Mouse (Mus musculus): ENCODE measurements around the gene Ccer2. TPM values are rescaled to one million over a fixed set of nuclear protein-coding genes. Genes with fewer than 3 reads are reported as not detected.
A peak's percentile ranks its signal among the peaks of the same experiment; 100 is the strongest.

Gene Ccer2
- polyA plus RNA-seq, 1 experiment from 2014 or later: 0.58 TPM

- 95% methylated on average over 9 of the region's 9 CpGs for WGBS
- Histone ChIP-seq H3K9me3 (no peaks in the 10 kb centered on the region), H3K9ac (replicated peaks) (no peak overlapping the region), H3K27ac (no peak overlapping the region), H3K27me3 (no peaks in the 10 kb centered on the region; the same call in 1 of the 2 replicates), H3K4me2 (replicated peaks) (no peak overlapping the region), H3K4me1 (replicated peaks) (peaks cover 14% of the 10 kb centered on the region), H3K36me3 (peaks cover 52% of the 10 kb centered on the region), H3K4me3 (replicated peaks) (no peak overlapping the region)
- no peak for ATAC-seq
These were observed 5.9 kb downstream of the Ccer2 start for GRCm38 (mm10) chr7:28761907-28762306.

GRCm38 (mm10) chr7:28765211-28765610 is 9.2 kb downstream of the Ccer2 start:
- Histone ChIP-seq H3K27ac (no peak overlapping the region), H3K4me2 (replicated peaks) (peak overlapping the region; percentile 70), H3K4me3 (replicated peaks) (peak overlapping the region; percentile 75), H3K9ac (replicated peaks) (peak overlapping the region; percentile 73; the same call in 1 of the 2 replicates), H3K27me3 (no peaks in the 10 kb centered on the region), H3K9me3 (no peaks in the 10 kb centered on the region), H3K4me1 (replicated peaks) (peaks cover 36% of the 10 kb centered on the region), H3K36me3 (peaks cover 28% of the 10 kb centered on the region)
- 84% methylated on average over 6 of the region's 6 CpGs for WGBS
- ATAC-seq: no peak

- Histone ChIP-seq H3K4me2 (replicated peaks) (peak within 1 kb of the TSS; percentile 71), H3K27ac (no peak within 1 kb of the TSS; the same call in 1 of the 2 replicates), H3K9ac (replicated peaks) (peak within 1 kb of the TSS; percentile 76), H3K4me1 (replicated peaks) (peaks cover 36% of the 10 kb centered on the region), H3K27me3 (no peaks in the 10 kb centered on the region), H3K9me3 (no peaks in the 10 kb centered on the region), H3K36me3 (peaks cover 17% of the 10 kb centered on the region), H3K4me3 (replicated peaks) (peak within 1 kb of the TSS; percentile 75)
- peak; percentile 98 for ATAC-seq
- WGBS: under 1% methylated on average over 45 of the region's 45 CpGs
These were observed 10.4 kb downstream of the Ccer2 start, which contains the start of gene Sirt2 for GRCm38 (mm10) chr7:28766173-28766879. Sirt2 (plus strand) TSS chr7:28766735.

- Histone ChIP-seq H3K4me1 (replicated peaks) (peaks cover 36% of the 10 kb centered on the region), H3K4me3 (replicated peaks) (peak overlapping the region; percentile 75), H3K4me2 (replicated peaks) (peak overlapping the region; percentile 71), H3K27ac (no peak overlapping the region; the same call in 1 of the 2 replicates), H3K27me3 (no peaks in the 10 kb centered on the region), H3K9ac (replicated peaks) (peak overlapping the region; percentile 76), H3K9me3 (no peaks in the 10 kb centered on the region), H3K36me3 (peaks cover 11% of the 10 kb centered on the region)
- WGBS: 3% methylated on average over 14 of the region's 14 CpGs
- peak; percentile 28 for ATAC-seq
These were observed 10.9 kb downstream of the Ccer2 start for GRCm38 (mm10) chr7:28766910-28767309.

GRCm38 (mm10) chr7:28767462-28767965 is 11.5 kb downstream of the Ccer2 start, which contains the start of gene Nfkbib:
Nfkbib (minus strand) TSS chr7:28767512.
- peak within 1 kb of the TSS; percentile 75 for H3K4me3 ChIP-seq (replicated peaks)
- no peak within 1 kb of the TSS; the same call in 1 of the 2 replicates for H3K27ac ChIP-seq
- H3K27me3 ChIP-seq: no peaks in the 10 kb centered on the region
- peak within 1 kb of the TSS; percentile 76 for H3K9ac ChIP-seq (replicated peaks)
- H3K4me2 ChIP-seq (replicated peaks): peak within 1 kb of the TSS; percentile 71
- no peak for ATAC-seq
- H3K4me1 ChIP-seq (replicated peaks): peaks cover 36% of the 10 kb centered on the region
- H3K36me3 ChIP-seq: peaks cover 12% of the 10 kb centered on the region
- H3K9me3 ChIP-seq: no peaks in the 10 kb centered on the region
- 71% methylated on average over 7 of the region's 7 CpGs for WGBS

GRCm38 (mm10) chr7:28769414-28769958 is 13.5 kb downstream of the Ccer2 start:
- no peak overlapping the region for H3K27ac ChIP-seq
- no peaks in the 10 kb centered on the region for H3K27me3 ChIP-seq
- no peaks in the 10 kb centered on the region for H3K9me3 ChIP-seq
- peaks cover 41% of the 10 kb centered on the region for H3K4me1 ChIP-seq (replicated peaks)
- no peak for ATAC-seq
- no peak overlapping the region for H3K4me3 ChIP-seq (replicated peaks)
- H3K9ac ChIP-seq (replicated peaks): no peak overlapping the region
- peaks cover 16% of the 10 kb centered on the region; the same call in 1 of the 2 replicates for H3K36me3 ChIP-seq
- WGBS: 92% methylated on average over 9 of the region's 9 CpGs
- H3K4me2 ChIP-seq (replicated peaks): no peak overlapping the region

- H3K4me3 ChIP-seq (replicated peaks): no peak overlapping the region
- H3K9ac ChIP-seq (replicated peaks): no peak overlapping the region
- ATAC-seq: no peak
- peaks cover 34% of the 10 kb centered on the region for H3K4me1 ChIP-seq (replicated peaks)
- WGBS: 94% methylated on average over 3 of the region's 3 CpGs
- no peak overlapping the region for H3K4me2 ChIP-seq (replicated peaks)
- no peaks in the 10 kb centered on the region for H3K9me3 ChIP-seq
- H3K27me3 ChIP-seq: no peaks in the 10 kb centered on the region
- no peak overlapping the region for H3K27ac ChIP-seq
- peaks cover 23% of the 10 kb centered on the region; the same call in 1 of the 2 replicates for H3K36me3 ChIP-seq
These were observed 14.3 kb downstream of the Ccer2 start for GRCm38 (mm10) chr7:28770309-28770708.

- WGBS: 89% methylated on average over 11 of the region's 11 CpGs
These were observed 15.9 kb downstream of the Ccer2 start for GRCm38 (mm10) chr7:28771867-28772266.

GRCm38 (mm10) chr7:28773163-28773562 is 17.2 kb downstream of the Ccer2 start:
- Histone ChIP-seq H3K4me1 (replicated peaks) (peaks cover 15% of the 10 kb centered on the region), H3K9ac (replicated peaks) (0 out of 2 replicates have a peak overlapping the region, but pooled peaks have one; percentile 1), H3K4me3 (replicated peaks) (no peak overlapping the region), H3K36me3 (peaks cover 38% of the 10 kb centered on the region), H3K27me3 (no peaks in the 10 kb centered on the region), H3K27ac (no peak overlapping the region), H3K9me3 (no peaks in the 10 kb centered on the region), H3K4me2 (replicated peaks) (no peak overlapping the region)
- WGBS: 77% methylated on average over 3 of the region's 3 CpGs
- no peak for ATAC-seq

More at GRCm38 (mm10) chr7:28771867-28772266, 15.9 kb downstream of the Ccer2 start:
- Histone ChIP-seq H3K4me1 (replicated peaks) (peaks cover 27% of the 10 kb centered on the region), H3K27ac (no peak overlapping the region), H3K36me3 (peaks cover 30% of the 10 kb centered on the region), H3K4me3 (replicated peaks) (no peak overlapping the region), H3K4me2 (replicated peaks) (no peak overlapping the region), H3K27me3 (no peaks in the 10 kb centered on the region), H3K9me3 (no peaks in the 10 kb centered on the region), H3K9ac (replicated peaks) (no peak overlapping the region)
- no peak for ATAC-seq

GRCm38 (mm10) chr7:28774164-28774563 is 18.2 kb downstream of the Ccer2 start:
- no peak overlapping the region for H3K4me2 ChIP-seq (replicated peaks)
- no peak overlapping the region for H3K4me3 ChIP-seq (replicated peaks)
- peaks cover 6% of the 10 kb centered on the region; the same call in 1 of the 2 replicates for H3K4me1 ChIP-seq (replicated peaks)
- WGBS: 59% methylated on average over 12 of the region's 12 CpGs
- H3K27me3 ChIP-seq: no peaks in the 10 kb centered on the region
- no peaks in the 10 kb centered on the region for H3K9me3 ChIP-seq
- H3K27ac ChIP-seq: peak overlapping the region; percentile 45; the same call in 1 of the 2 replicates
- peak; percentile 77 for ATAC-seq
- no peak overlapping the region for H3K9ac ChIP-seq (replicated peaks)
- peaks cover 42% of the 10 kb centered on the region for H3K36me3 ChIP-seq

GRCm38 (mm10) chr7:28775129-28775528 is 19.2 kb downstream of the Ccer2 start:
- Histone ChIP-seq H3K9me3 (no peaks in the 10 kb centered on the region), H3K4me2 (replicated peaks) (no peak overlapping the region), H3K27ac (no peak overlapping the region), H3K4me3 (replicated peaks) (no peak overlapping the region), H3K27me3 (no peaks in the 10 kb centered on the region), H3K36me3 (peaks cover 42% of the 10 kb centered on the region), H3K4me1 (replicated peaks) (peaks cover 6% of the 10 kb centered on the region), H3K9ac (replicated peaks) (no peak overlapping the region)
- WGBS: 81% methylated on average over 7 of the region's 7 CpGs
- no peak for ATAC-seq

- H3K4me1 ChIP-seq (replicated peaks): peaks cover 12% of the 10 kb centered on the region
- no peak overlapping the region for H3K4me2 ChIP-seq (replicated peaks)
- WGBS: 90% methylated on average over 9 of the region's 9 CpGs
- H3K27me3 ChIP-seq: no peaks in the 10 kb centered on the region
- no peak overlapping the region for H3K27ac ChIP-seq
- H3K9ac ChIP-seq (replicated peaks): no peak overlapping the region
- H3K4me3 ChIP-seq (replicated peaks): no peak overlapping the region
- ATAC-seq: no peak
- H3K9me3 ChIP-seq: no peaks in the 10 kb centered on the region
- H3K36me3 ChIP-seq: peaks cover 46% of the 10 kb centered on the region
These were observed 22.9 kb downstream of the Ccer2 start for GRCm38 (mm10) chr7:28778825-28779224.

Data from midbrain, embryonic 13.5 days (tissue).